Mouse (Mus musculus): ENCODE measurements around the gene Olfr802.

DNA sequence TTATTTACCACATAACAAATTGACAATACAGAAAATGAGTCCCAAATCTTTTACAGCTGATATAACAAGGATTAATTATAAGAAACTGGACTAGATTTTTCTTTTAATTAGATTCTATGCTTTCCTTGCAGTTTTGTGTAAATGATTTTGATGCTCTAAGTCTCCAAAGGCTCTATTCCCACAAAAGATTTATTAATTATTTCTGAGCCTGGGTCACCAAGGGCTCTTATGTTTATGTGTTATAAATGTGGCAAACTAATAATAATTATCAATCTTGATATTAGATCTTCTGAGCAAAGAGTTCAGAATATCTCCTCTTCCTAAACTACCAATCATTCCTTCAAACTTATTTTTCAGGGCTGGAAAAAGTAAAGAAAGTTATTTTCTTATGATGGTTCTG is 30.6 kb downstream of the Olfr802 start, which contains the start of gene Olfr800:
- TF ChIP-seq CTCF (IDR thresholded peaks at IDR 0.05; ENCODE audit: control insufficient read depth, insufficient read depth, insufficient read length) (no peak), MAX (IDR thresholded peaks at IDR 0.05) (no peak), USF1 (IDR thresholded peaks at IDR 0.05; ENCODE audit: low read depth) (no peak), CEBPB (IDR thresholded peaks at IDR 0.05; ENCODE audit: low read depth) (no peak), MYOD1 (IDR thresholded peaks at IDR 0.05; ENCODE audit: control insufficient read depth, insufficient read length, low read depth) (no peak), MYOG (IDR thresholded peaks at IDR 0.05; ENCODE audit: control insufficient read depth, extremely low read depth, insufficient read length) (no peak)

Data from C2C12 (cell line).